Mouse (Mus musculus): ENCODE results near the gene Thap4.
"Not testable (repeated sequence)": the region's sequence is repeated elsewhere in the genome, so short reads cannot be mapped to it uniquely, and the experiment has no call there.

Gene Thap4

DNA sequence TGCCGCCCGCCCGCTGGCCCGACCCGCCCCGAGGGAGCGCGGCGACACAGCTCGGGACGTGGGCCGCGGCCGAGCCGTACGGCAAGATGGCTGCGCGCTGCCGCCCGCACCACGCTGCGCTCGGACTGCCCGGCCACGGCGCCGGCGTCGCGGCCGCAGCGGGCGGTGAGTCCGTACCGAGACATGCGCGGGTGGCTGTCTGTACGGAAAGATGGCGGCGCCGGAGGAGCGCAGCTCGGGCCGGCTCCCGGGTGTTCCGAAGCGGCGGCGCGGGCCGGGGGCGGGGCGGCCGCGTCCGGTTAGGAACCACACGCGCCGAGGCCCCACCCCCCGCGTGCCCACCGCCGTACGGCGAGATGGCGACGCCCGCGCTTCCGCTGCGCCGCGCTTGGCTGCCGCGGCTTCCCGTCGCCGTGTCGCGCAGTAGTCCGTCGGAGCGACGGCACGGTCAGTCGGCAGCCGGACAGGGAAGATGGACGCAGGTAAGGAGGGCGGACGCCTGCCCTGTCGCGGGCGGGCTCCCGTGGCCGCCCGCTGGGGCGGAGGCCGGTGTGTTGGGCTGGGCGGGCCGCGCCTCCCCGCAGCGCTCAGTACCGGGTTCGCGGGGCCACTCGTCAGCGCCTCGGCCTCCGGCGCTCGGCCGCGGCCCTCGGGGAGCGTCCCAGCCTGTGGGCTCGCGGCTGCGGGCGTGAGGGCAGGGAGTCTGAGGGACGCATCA is at the start of gene Thap4:
Gene Thap4, minus strand, starts transcription at position 292 of the 718 bp plus-strand sequence.
- DNase-seq (ENCODE audit: low spot score), result peak; percentile 91

DNA sequence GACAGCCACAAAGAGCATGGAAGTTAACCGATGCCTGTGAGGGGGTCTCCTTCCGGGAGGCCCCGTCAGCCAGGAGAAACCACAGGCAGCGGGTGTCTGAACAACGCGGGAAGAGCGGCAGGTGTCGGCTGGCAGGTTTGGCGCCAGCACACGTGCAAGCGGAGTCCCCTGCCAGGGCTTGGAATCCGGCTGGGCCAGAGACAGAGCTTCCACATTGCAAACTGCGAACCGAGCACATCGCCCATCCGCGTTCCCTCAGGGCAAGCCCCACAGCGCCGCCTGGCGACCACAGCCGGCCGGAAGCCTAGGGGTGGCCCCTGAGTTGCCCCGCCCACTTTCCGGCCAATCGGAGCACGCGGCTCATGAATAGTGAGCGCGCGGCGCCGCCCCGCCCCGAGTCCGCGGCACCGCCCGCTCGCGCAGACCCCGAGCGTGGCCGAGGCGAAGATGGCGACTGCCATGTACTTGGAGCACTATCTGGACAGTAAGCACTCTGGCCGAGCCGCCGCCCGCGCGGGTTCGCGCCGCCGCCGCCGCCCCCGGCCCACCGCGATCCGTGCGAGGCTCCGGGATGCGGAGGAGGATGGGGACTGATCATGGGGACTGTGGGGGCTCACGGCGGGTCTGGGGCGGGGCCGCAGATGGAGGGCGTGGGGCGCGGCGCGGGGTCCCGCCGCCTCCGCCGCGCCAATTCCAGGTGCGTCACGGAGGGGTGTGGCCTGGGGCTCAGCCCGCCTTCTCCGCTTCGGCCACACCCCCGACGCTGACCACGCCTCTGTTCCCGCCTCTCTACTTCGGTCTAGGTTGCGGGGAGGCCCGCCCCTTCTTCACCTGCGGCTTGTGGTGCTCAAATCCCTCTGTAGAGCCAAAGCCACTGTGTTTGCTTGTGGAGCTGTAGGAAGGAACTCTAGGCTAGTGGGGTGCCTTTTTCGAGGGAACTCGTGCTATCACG is 49.2 kb upstream of the Thap4 start, which contains the start of gene Ing5:
Gene Ing5, plus strand, starts transcription at position 410 of the 952 bp plus-strand sequence.
- peak; percentile 98 for DNase-seq (ENCODE audit: low spot score)

DNA sequence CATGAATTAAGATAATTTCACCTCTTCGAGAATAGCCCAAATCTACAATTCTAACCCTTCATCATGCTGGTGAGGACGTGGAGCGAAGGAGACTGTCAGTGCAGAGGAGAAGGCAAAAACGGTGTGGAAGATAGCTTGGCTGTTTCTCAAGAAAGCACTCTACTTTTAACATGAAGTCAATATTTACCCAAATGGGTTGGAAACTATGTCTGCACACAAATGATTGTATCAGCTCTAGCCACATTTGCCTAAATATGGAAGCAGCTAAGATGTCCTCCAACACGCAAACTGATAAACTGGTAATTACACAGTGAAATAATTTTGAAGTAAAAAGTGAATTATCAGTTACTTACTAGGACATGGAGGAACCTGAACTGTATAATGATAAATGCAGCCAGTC is 48.1 kb upstream of the Thap4 start:
- no peak for DNase-seq (ENCODE audit: low spot score)

DNA sequence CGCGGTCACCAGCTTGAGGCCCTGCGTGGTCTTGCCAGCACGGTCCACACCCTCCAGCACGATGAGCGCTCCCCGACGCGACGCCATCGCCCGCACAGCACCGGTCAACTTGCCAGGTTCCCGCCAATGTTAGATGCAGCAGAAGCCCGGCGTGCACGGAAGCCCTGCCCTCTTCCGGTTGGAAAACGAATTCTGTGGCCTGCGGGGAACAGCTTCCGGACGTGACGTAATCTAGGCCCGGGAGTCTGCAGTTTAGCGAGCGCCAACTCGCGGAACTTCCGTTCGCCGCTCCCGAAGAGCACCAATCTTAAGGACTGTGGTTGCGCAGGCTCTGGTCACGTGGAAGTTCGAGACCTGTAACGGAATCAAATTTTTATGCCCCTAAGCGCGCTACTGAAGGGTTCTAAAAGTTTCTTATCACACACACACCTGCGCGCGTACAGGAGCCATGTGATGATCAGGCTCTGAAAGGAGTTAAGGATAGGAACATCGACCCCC is 47.1 kb upstream of the Thap4 start, which contains the start of gene Dtymk:
Gene Dtymk, minus strand, starts transcription at position 194 of the 498 bp plus-strand sequence.
- DNase-seq (ENCODE audit: low spot score), result peak; percentile 98

DNA sequence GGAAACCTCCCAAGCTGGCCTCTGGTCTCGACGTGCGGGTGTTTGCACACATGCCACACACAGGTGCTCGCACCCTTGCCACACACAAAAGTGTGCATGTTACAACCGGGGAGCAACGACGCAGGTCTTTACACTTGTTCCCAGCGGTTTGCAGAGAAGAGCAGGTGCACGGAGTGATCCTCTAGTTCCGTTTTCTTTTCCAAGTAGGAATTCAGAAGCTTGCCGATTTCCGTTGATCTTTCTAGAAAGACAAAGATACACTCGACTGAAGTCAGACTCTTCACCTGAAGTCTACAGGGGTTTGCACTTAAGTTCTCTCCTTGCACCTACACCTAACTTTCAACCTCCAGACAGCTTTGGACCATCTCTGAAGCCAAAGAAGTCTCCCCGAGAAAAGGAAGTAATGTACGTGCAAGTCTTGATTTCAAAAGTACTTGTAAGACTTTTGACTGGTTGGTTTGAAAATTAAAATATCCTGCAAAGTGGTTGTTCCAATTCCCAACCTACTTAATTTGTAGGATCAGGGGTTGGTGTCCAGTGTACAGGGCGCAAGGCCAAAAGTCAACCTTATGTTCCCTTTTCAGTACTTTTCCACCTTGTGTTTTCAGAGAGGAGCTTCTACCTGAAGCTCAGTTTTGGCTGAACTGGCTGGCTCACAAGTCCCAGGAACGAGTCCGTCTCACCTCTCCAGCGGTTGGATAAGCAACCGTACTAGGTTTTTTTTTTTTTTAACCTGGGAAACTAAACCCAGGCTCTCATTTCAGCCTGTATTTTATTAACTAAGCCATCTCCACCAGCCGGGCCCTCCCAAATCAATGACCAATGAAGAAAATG is 46.2 kb upstream of the Thap4 start:
- DNase-seq (ENCODE audit: low spot score), result no peak

DNA sequence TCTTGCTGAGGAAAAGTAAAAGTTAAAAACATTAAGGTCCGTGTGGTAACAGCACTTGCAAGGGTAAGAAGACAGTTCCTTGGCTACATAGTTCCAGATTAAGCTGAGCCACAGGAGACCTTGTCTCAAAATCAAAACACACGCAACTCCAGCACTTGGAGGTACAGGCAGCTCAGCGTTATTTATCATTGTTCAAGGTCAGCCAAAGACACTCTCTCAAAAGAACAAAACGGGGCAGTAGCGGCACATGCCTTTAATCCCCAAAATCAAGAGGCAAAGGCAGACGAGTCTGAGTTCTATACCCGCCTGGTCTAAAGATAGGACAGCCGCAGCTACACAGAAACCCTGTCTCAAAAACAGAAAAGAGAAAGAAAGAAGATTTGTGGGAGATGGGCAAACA is 41.2 kb upstream of the Thap4 start:
- DNase-seq (ENCODE audit: low spot score), result no peak

- no peak for DNase-seq (ENCODE audit: low spot score)
Observed at GRCm38 (mm10) chr1:93794526-93794925, 39.9 kb upstream of the Thap4 start.

GRCm38 (mm10) chr1:93786912-93787311 is 32.2 kb upstream of the Thap4 start:
- no peak for DNase-seq (ENCODE audit: low spot score)

GRCm38 (mm10) chr1:93776686-93777085 is 22.0 kb upstream of the Thap4 start:
- DNase-seq (ENCODE audit: low spot score), result no peak

GRCm38 (mm10) chr1:93769901-93770300 is 15.2 kb upstream of the Thap4 start:
- DNase-seq (ENCODE audit: low spot score), result no peak

DNA sequence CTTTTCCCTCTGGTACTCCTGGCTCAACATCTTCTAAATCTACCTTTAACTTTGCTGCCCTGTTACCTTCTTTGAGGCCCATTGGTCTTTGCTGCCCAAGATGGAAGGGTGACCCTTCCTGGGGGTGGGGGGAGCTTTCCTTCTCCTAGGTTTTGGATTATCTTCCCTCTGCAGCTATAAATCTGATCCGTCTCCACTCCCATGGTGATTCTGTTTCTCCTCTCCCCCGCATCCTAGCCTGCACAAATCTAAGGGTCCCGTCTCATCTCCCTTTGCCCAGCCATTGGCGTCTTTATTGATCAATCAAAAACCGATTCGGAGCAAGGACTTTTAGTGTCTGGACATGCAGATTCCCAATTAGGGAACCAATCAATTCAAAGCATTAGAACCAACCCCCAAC is 12.9 kb upstream of the Thap4 start:
- DNase-seq (ENCODE audit: low spot score), result no peak

DNA sequence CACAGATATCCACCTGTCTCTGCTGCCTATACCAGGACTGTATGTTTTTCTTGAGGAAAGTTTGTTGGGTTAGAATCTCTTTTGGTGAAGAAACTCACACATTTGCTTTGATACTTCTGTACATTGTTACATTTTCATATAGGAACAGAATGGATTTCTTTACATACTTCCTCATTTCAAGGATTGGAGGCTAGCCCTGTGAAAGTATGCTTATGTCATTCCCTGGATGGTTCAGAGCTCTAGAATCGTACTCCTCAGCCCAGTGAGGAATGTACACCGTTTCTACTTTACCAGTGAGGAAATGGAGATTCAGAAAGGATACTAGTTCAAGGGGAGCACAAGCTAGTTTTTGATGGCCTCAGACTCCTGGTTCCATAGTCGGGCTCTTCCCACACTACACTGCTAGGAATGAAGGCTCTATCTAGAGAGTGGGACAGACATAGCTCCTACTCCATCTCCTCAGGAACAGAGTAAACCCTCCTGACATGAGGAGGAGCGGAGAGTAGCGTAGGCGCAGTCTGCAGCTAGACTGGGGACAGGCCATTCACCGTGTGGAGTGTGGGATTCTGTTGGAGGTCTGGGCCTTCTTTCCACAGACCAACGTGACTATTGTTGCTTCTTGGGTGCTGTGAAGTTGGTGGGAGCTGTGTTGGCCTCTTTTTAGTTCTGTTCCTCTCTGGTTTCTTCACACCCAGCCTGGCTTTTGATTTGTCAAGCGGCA is 10.4 kb upstream of the Thap4 start:
- DNase-seq (ENCODE audit: low spot score), result no peak

GRCm38 (mm10) chr1:93763531-93763930 is 8.9 kb upstream of the Thap4 start:
- DNase-seq (ENCODE audit: low spot score), result not testable (repeated sequence)

DNA sequence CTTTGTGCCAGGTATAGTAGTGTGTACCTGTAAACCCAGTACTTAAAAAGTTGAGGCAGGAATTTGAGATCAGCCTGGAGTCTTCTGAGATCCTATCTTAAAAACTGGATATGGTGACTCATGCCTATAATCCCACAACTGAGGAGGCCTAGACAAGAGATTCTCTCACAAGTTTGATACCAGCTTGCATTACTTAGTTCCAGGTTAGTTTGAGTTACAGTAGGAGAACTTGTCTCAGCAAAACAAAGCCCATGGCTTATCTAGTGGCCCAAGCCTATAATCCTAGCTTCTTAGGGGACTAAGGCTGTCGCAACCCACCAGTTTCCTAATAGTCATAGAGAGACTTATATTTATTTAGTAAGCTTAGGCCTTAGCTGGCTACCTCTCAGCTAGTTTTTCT is 5.4 kb upstream of the Thap4 start:
- no peak for DNase-seq (ENCODE audit: low spot score)

GRCm38 (mm10) chr1:93756154-93756553 is 1.5 kb upstream of the Thap4 start:
- DNase-seq (ENCODE audit: low spot score), result no peak

- no peak for DNase-seq (ENCODE audit: low spot score)
Observed at GRCm38 (mm10) chr1:93755618-93756017, 954 bp upstream of the Thap4 start.

GRCm38 (mm10) chr1:93755291-93755610 is 587 bp upstream of the Thap4 start:
- DNase-seq (ENCODE audit: low spot score), result no peak

DNA sequence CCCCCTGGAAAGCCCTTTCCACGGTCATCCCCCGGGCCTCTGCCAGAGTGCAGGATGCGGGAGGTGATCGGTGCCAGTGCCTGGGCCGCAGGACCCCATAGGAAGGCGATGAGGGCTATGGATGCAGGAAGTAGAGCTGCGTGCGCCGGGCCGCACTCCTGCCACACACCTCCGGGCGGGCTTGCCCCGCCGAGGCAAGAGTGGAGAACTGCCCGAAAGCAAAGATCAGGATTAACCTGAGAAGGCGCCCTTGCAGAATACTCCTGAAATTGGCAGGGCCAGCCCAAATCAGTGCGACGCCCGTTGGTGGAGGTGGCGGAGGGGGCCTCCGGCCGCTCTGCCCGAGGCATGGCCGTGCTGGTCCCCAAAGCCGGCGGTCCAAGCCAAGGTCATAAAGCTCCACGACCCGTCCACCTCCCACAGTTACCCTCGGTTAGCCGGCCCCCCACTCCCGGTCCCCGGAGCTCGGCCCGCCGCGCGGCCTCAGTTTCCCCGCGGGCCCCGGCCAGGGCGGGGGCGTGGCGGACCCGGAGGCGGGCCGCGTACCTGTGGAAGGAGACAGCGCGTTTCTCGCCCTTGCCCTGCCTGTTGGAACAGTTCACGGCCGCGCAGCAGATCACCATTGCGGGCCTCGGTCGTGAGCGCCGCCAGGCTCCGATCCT is 622 bp downstream of the Thap4 start:
- peak; percentile 51 for DNase-seq (ENCODE audit: low spot score)

DNA sequence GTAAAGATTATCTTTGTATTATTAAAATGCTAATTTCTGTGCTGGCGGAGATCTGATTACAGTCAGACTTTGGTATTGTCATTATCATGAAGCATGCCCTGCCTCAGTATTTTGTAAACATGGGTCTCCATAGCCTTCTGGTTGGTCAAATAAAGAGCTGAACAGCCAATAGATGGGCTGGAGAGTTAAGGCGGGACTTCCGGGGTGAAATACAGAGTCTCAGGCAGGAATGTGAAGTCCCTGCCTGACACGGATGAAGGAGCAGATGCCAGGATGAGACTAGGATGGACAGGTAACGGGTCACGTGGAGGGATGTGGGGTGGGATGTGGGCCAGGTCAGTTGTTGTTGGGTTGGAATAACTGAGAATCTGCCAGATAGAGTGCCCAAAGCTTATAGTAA is 3.4 kb downstream of the Thap4 start, which contains the start of gene Atg4b:
Gene Atg4b, plus strand, starts transcription at position 211 of the 400 bp plus-strand sequence.
- no peak for DNase-seq (ENCODE audit: low spot score)

- DNase-seq (ENCODE audit: low spot score), result no peak
Observed at GRCm38 (mm10) chr1:93748539-93748938, 6.1 kb downstream of the Thap4 start.

- DNase-seq (ENCODE audit: low spot score), result no peak
Observed at GRCm38 (mm10) chr1:93746179-93746578, 8.5 kb downstream of the Thap4 start.

Measured in embryo, embryonic 10 days (tissue).